Mouse (Mus musculus): ENCODE measurements around the gene Mgmt.

DNA sequence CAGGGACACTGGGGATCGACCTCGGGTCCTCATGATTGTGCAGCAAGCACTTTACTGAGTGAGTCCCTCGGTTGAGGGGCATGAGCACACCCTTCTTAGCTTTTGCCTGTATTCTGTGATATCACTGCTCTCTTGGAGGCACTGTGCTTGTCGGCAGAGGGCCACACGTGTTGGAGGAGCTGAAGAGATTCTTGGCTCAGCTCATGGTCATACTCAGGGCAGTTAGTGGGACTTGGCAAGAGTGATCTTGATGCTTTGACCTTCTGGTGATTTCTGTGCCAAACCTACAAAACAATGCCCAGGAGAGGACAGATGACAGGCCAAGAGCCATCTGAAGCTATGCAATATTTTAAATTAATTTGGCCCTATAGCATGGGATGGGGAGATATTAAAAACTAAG, 174.4 kb downstream of the Mgmt start:
- TF ChIP-seq ZNF384 (IDR thresholded peaks at IDR 0.05; ENCODE audit: low read depth, low read length) (no peak), CTCF (conservative IDR thresholded peaks at IDR 0.05 in 1 of 2, IDR thresholded peaks at IDR 0.05 in 1 of 2; ENCODE audit: low read depth in 2 of 2, low read length in 2 of 2) (no peak), PAX5 (IDR thresholded peaks at IDR 0.05; ENCODE audit: low read length) (no peak), POLR2A (IDR thresholded peaks at IDR 0.05; ENCODE audit: low read depth, low read length) (no peak), E2F4 (IDR thresholded peaks at IDR 0.05; ENCODE audit: insufficient replicate concordance, low read depth, low read length) (no peak), RAD21 (IDR thresholded peaks at IDR 0.05; ENCODE audit: low read depth, low read length) (no peak), CHD2 (IDR thresholded peaks at IDR 0.05; ENCODE audit: low read length) (no peak), KAT2A (IDR thresholded peaks at IDR 0.05; ENCODE audit: insufficient replicate concordance, low read length) (no peak), USF1 (IDR thresholded peaks at IDR 0.05; ENCODE audit: low read depth, low read length) (no peak), BHLHE40 (IDR thresholded peaks at IDR 0.05; ENCODE audit: low read depth, low read length) (no peak), TCF12 (IDR thresholded peaks at IDR 0.05; ENCODE audit: low read depth, low read length) (no peak), MAX (IDR thresholded peaks at IDR 0.05; ENCODE audit: low read length) (no peak), USF2 (conservative IDR thresholded peaks at IDR 0.05; ENCODE audit: low read depth, low read length) (no peak), MAFK (IDR thresholded peaks at IDR 0.05; ENCODE audit: insufficient replicate concordance, low read length) (no peak)

All from CH12.LX (cell line).